Mouse (Mus musculus) stomach, embryonic 15.5 days (tissue): ENCODE data around the gene Acp5. TPM values are rescaled to one million over a fixed set of nuclear protein-coding genes. Genes with fewer than 3 reads are reported as not detected.
A peak's percentile ranks its signal among the peaks of the same experiment; 100 is the strongest.

Experiments
- ATAC-seq: fragments of 200-750 bp; cut with Nextera tagmentation; 2 replicates; pipeline ENCODE4 v1.8.0; 2017; ENCODE audit warnings: low read depth, moderate number of reproducible peaks, moderate TSS enrichment; ENCODE audit not compliant: insufficient read depth, low FRiP score
- H3K27ac ChIP-seq: fragments of 300-500 bp; sonication (generic); 2 replicates; pipeline ENCODE4 v1.5.1; 2015; ENCODE audit warnings: mild to moderate bottlenecking, inconsistent platforms
- H3K27me3 ChIP-seq: fragments of 300-500 bp; sonication (generic); replicated peaks from 2 replicates; pipeline ENCODE4 v1.6.1; 2015; ENCODE audit warnings: inconsistent platforms
- H3K36me3 ChIP-seq: fragments of 300-500 bp; sonication (generic); 2 replicates; pipeline ENCODE4 v1.6.1; 2015; ENCODE audit warnings: inconsistent platforms
- H3K4me1 ChIP-seq: fragments of 300-500 bp; sonication (generic); 2 replicates; pipeline ENCODE4 v1.6.1; 2015; ENCODE audit warnings: inconsistent platforms
- H3K4me2 ChIP-seq: fragments of 300-500 bp; sonication (generic); 2 replicates; pipeline ENCODE4 v1.6.1; 2015; ENCODE audit warnings: mild to moderate bottlenecking, inconsistent platforms
- H3K4me3 ChIP-seq: fragments of 300-500 bp; sonication (generic); replicated peaks from 2 replicates; pipeline ENCODE4 v1.5.1; 2015; ENCODE audit warnings: inconsistent platforms
- H3K9ac ChIP-seq: fragments of 300-500 bp; sonication (generic); 2 replicates; pipeline ENCODE4 v1.6.1; 2015; ENCODE audit warnings: inconsistent platforms
- H3K9me3 ChIP-seq: fragments of 300-500 bp; sonication (generic); 2 replicates; pipeline ENCODE4 v1.6.1; 2016; ENCODE audit warnings: inconsistent platforms
- WGBS: fragments of 180-500 bp; shearing (Covaris S2); methylation state at CpG from one replicate; pipeline ENCODE4 v1.1.7; 2015; 5-methylcytosine and 5-hydroxymethylcytosine counted together
- polyA plus RNA-seq: library from polyadenylated mRNA; unstranded; fragments of >200 nt; fragmentation: Nextera tagmentation; extraction: Ambion mirVana; gene quantifications from 2 replicates; pipeline ENCODE4 v1.2.1, GENCODE M21; 2015

The Acp5 gene
- polyA plus RNA-seq: 29.4 and 38.3 TPM in 2 replicates

DNA sequence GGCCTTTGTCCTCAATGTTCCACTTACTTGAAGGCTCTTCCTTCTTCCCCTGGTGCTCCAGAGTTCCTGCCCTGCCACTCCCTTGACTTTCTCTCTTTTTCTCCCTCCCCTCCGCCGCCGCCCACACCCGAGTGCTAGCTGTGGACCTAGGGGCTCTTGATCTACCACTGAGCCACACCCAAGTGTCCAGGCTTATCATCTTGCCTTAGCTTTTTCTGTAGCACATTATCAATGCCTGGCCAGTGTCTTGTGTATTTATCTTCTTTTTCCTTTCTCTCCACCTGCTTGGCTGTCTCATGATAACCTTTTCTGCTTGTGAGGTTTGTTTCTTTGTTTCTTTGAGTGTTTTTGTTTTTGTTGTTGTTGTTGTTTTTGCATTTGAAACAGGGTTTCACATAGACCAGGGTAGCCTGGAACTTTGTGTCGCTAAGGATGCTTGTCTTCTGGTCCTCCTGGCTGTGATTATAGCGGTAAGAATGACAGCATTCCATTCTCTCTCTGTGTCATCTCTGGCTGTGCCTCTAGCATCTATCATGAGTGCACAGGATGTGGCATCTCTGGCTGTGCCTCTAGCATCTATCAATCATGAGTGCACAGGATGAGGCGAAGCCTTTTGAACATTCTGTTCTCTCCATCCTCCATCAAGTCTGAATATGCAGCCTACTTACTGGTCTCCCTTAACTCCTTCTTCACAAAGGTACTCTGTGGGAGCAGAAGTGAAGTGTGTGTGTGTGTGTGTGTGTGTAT, at the start of gene Acp5:
Gene Acp5 (minus strand): TSS at position 68 of the 747 bp plus-strand sequence.
- 0 out of 2 replicates have a peak within 1 kb of the TSS, but pooled peaks have one; percentile 11 for H3K27ac ChIP-seq
- H3K4me2 ChIP-seq: no peak within 1 kb of the TSS
- H3K4me3 ChIP-seq: no peak within 1 kb of the TSS
- H3K27me3 ChIP-seq: no peaks in the 10 kb centered on the region
- H3K36me3 ChIP-seq: no peaks in the 10 kb centered on the region
- no peaks in the 10 kb centered on the region for H3K9me3 ChIP-seq
- ATAC-seq: peak; percentile 70; the same call in 1 of the 2 replicates
- 65% methylated on average over 7 of the region's 7 CpGs for WGBS
- H3K9ac ChIP-seq: no peak within 1 kb of the TSS
- H3K4me1 ChIP-seq: peaks cover 13% of the 10 kb centered on the region

DNA sequence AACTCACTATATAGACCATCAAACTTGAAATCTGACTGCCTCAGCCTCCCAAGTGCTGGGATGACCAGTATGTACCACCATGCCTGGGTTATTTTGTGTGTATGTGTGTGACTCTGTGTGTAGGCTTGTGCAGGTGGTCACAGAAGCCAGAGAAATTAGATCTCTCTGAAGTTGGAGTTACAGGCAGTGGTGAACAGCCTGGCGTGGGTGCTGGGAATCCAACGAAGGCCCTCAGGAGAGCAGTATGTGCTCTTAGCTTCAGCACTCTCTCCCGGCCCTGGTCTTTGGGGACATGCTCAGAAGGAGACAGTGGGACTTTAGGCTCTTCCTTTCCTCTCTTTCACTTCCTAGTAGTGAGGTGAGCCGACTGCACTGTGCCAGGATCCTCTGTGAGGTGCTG, 36.8 kb upstream of the Acp5 start:
- Histone ChIP-seq H3K27me3 (no peaks in the 10 kb centered on the region), H3K4me1 (no peaks in the 10 kb centered on the region), H3K9me3 (no peaks in the 10 kb centered on the region), H3K9ac (no peak overlapping the region), H3K27ac (no peak overlapping the region), H3K4me3 (no peak overlapping the region), H3K36me3 (no peaks in the 10 kb centered on the region), H3K4me2 (no peak overlapping the region)
- ATAC-seq: no peak
- WGBS: 91% methylated on average over 4 of the region's 4 CpGs

DNA sequence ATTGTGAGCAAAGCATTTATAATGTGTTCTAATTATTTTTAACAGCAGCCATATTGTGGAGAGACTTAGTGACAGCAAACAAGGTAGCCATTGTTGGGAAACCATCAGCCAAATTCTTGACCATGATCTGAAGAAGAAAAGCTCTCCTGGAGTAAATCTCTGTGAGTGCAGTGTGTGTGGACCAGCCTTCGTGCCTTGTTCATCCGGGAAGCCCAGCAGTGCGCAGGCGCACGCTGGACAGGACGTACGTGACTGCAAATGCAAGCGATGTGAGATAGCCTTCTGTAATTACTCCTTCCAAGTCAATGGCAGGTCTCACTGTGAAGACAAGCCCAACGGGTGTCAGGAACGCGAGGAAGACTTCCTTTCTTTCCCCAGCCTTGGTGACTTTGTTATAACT, 33.8 kb upstream of the Acp5 start:
- no peak overlapping the region for H3K4me2 ChIP-seq
- H3K27me3 ChIP-seq: no peaks in the 10 kb centered on the region
- H3K4me3 ChIP-seq: no peak overlapping the region
- ATAC-seq: no peak
- 0 out of 2 replicates have a peak, but pooled peaks cover 2% of the 10 kb centered on the region for H3K4me1 ChIP-seq
- H3K36me3 ChIP-seq: no peaks in the 10 kb centered on the region
- H3K9me3 ChIP-seq: no peaks in the 10 kb centered on the region
- 93% methylated on average over 11 of the region's 11 CpGs for WGBS
- no peak overlapping the region for H3K9ac ChIP-seq
- H3K27ac ChIP-seq: no peak overlapping the region

DNA sequence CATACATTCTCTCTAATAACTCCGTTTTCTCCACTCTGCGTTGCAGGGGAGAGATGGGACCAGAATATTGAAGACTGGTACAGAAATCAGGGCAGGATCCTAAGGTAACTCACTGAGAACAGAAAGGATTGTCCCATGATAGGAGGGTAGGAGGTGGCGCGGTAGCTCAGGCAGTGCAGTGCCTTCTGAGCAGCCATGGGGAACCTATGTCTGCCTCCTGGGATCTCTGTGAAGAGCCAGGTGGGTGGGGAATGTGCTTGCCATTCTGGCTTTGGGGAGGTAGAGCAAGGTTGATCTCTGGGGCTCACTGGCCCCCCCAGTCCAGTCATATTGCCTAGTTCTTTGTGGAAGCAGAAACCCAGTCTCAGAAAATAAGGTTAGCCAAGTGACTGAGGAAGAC, 32.2 kb upstream of the Acp5 start:
- Histone ChIP-seq H3K4me2 (no peak overlapping the region), H3K9ac (no peak overlapping the region), H3K27me3 (no peaks in the 10 kb centered on the region), H3K9me3 (no peaks in the 10 kb centered on the region), H3K36me3 (no peaks in the 10 kb centered on the region), H3K4me1 (0 out of 2 replicates have a peak, but pooled peaks cover 2% of the 10 kb centered on the region), H3K4me3 (no peak overlapping the region), H3K27ac (no peak overlapping the region)
- ATAC-seq: no peak
- 97% methylated on average over 4 of the region's 4 CpGs for WGBS

DNA sequence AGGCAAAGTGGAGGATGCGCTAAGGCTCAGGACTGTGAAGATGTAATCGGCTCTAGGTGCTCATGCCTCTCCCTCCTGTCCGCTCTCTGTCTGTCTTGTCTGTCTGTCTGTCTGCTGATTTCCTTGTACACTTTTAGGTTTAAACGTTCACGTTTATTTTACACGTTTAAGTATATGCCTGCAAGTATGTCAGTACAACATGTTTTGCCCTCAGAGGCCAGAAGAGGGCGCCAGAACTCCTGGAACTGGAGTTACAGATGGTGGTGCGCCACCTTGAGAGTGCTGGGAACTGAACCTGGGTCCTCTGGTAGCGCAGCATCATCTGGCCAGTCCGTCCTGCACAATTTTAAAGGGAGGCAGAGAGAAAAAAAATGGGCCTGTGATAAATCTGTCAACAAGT, 31.2 kb upstream of the Acp5 start:
- Histone ChIP-seq H3K4me3 (no peak overlapping the region), H3K4me2 (no peak overlapping the region), H3K27me3 (no peaks in the 10 kb centered on the region), H3K4me1 (0 out of 2 replicates have a peak, but pooled peaks cover 2% of the 10 kb centered on the region), H3K27ac (no peak overlapping the region), H3K9ac (no peak overlapping the region), H3K36me3 (no peaks in the 10 kb centered on the region), H3K9me3 (no peaks in the 10 kb centered on the region)
- ATAC-seq: no peak
- 89% methylated on average over 10 of the region's 10 CpGs for WGBS

DNA sequence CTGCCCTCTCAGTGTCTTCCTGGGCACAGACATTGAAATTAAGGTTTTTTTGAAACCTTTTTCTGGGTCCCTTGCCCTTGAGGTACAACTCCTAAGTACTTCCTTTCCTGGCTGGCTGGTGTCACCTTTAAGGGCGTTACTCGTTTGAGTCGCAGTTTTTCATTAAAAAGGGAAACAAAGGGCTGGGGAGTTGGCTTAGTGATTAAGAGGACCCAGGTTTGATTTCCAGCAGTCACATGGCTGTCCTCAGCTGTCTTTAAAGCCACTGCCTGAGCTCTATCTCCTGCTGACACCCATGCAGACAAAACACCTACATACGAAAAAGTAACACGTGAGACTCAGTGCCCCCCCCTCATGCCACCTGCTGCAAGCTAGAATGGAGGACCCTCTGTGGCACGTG, 30.5 kb upstream of the Acp5 start:
- H3K27me3 ChIP-seq: no peaks in the 10 kb centered on the region
- H3K4me3 ChIP-seq: no peak overlapping the region
- 0 out of 2 replicates have a peak, but pooled peaks cover 2% of the 10 kb centered on the region for H3K4me1 ChIP-seq
- 57% methylated on average over 6 of the region's 6 CpGs for WGBS
- no peak overlapping the region for H3K27ac ChIP-seq
- ATAC-seq: no peak
- H3K9ac ChIP-seq: no peak overlapping the region
- no peaks in the 10 kb centered on the region for H3K9me3 ChIP-seq
- H3K4me2 ChIP-seq: no peak overlapping the region
- no peaks in the 10 kb centered on the region for H3K36me3 ChIP-seq

DNA sequence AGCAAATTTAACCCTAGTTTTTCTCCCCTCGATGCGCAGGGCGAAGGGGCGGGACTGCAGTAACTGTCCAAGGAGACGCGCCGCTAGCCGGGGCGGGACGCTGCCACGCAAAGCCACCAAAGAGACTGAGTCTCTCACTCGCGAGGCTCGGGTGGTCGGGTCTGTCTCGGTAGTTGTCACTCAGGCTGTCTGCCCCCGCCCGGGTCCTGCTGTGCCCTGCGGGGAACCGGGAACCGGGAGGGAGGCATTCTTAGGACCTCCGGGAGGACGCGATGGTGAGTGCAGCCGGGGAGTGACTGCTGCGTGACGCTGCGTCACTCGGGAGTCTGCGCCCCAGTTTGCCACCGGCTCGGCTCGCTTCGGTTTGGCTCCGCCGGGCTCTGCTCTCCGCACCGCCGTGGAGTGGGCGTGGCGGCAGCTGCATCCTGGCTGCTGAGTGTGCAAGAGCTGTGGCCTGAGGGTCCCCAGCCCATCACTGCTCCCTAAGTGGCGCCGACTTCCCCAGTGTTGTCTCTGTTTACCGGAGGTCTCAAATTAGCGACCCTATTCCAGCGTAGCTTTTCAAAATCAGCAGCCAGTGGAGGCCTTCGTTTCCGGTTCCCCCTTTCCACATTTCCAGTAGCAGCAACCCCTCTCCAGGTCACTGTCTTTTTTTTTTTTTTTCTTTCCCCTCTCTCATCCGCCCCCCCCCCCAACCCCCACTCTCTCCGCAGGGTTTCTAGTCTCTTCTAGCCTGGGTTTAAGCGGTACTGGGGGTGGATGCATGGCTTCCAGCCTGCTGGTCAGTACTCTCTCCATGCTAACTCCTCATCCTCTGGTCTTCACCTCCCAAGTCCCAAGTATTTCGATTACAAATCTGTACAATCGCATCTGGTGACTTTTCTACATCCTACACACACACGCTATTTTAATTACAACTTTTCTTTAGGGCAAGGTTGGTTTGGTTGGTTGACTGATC, 29.5 kb upstream of the Acp5 start:
- WGBS: 2% methylated on average over 54 of the region's 54 CpGs
- peak; percentile 56 for ATAC-seq
- H3K4me3 ChIP-seq: peak overlapping the region; percentile 56
- no peaks in the 10 kb centered on the region for H3K36me3 ChIP-seq
- no peak overlapping the region for H3K27ac ChIP-seq
- H3K9me3 ChIP-seq: no peaks in the 10 kb centered on the region
- peak overlapping the region; percentile 97 for H3K4me2 ChIP-seq
- no peaks in the 10 kb centered on the region for H3K27me3 ChIP-seq
- peak overlapping the region; percentile 33 for H3K9ac ChIP-seq
- 0 out of 2 replicates have a peak, but pooled peaks cover 2% of the 10 kb centered on the region for H3K4me1 ChIP-seq

DNA sequence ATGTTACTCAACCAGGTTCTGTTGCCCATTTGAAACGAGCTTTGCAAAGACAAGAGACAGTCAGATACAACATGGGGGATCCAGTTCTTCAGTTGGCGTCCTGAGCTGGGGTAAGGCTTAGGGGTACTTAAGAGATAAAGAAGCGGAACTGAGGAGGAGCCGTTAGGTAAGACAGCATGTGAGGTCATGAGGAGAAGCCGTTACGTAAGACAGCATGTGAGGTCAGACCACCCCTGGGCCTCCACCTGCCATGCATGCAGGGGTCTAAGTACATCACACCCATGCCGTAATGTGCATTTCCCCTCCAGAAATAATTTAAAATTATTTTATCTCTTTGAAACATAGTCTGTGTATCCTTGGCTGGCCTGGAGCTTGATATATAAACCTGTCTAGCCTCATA, 27.4 kb upstream of the Acp5 start:
- H3K4me3 ChIP-seq: no peak overlapping the region
- no peak overlapping the region for H3K9ac ChIP-seq
- no peak overlapping the region for H3K4me2 ChIP-seq
- 0 out of 2 replicates have a peak, but pooled peaks cover 2% of the 10 kb centered on the region for H3K4me1 ChIP-seq
- H3K27me3 ChIP-seq: no peaks in the 10 kb centered on the region
- no peak overlapping the region for H3K27ac ChIP-seq
- H3K9me3 ChIP-seq: no peaks in the 10 kb centered on the region
- no peaks in the 10 kb centered on the region; the same call in 1 of the 2 replicates for H3K36me3 ChIP-seq
- 88% methylated on average over 7 of the region's 7 CpGs for whole genome bisulfite sequencing
- ATAC-seq: no peak

DNA sequence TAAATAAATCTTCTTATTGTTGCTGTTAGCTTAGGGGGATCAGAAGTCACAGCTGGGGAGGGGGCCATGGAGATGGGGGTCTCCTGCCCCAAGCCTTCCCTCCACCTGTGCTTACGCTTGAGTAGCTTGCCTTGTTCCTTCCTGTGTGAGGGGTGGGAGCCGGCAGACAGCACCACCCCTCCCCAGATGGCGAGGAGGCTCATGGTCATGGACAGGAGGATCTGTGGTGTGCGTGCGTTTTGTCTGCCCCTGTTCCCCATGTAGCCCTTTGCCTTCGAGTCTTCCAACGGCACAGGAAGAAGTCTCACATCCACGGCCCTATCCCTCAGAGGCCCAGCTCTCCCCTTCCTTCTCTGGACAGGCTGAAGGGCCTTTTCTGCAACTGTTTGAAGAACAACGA, 26.8 kb upstream of the Acp5 start:
- Histone ChIP-seq H3K4me2 (no peak overlapping the region), H3K4me3 (no peak overlapping the region), H3K36me3 (no peaks in the 10 kb centered on the region; the same call in 1 of the 2 replicates), H3K4me1 (peaks cover 6% of the 10 kb centered on the region; the same call in 1 of the 2 replicates), H3K9ac (no peak overlapping the region), H3K9me3 (no peaks in the 10 kb centered on the region), H3K27ac (no peak overlapping the region), H3K27me3 (no peaks in the 10 kb centered on the region)
- ATAC-seq: no peak
- WGBS: 74% methylated on average over 9 of the region's 9 CpGs

DNA sequence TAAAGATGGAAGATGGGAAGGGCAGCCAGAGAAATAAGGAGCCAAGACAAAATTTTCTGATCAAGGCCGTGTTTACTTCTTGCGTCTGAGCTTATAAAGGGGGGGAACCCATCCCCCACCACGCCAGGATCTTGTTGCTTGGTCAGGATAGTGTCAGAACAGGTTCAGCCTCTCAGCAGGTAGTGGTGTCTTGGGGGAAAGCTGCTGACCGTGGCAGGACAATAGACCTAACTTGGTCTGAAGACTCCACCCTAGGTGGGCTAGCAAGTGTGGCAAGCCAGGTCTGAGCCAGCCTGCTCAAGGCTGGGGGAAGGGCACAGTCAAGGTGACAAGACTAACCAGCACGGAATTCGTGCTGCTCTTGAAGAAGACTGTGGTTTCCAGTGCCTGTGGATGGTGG, 25.8 kb upstream of the Acp5 start:
- 39% methylated on average over 6 of the region's 6 CpGs for WGBS
- H3K27me3 ChIP-seq: no peaks in the 10 kb centered on the region
- H3K9ac ChIP-seq: no peak overlapping the region
- peaks cover 7% of the 10 kb centered on the region; the same call in 1 of the 2 replicates for H3K4me1 ChIP-seq
- no peak overlapping the region for H3K4me2 ChIP-seq
- no peak for ATAC-seq
- no peaks in the 10 kb centered on the region for H3K9me3 ChIP-seq
- H3K4me3 ChIP-seq: no peak overlapping the region
- no peak overlapping the region for H3K27ac ChIP-seq
- H3K36me3 ChIP-seq: no peaks in the 10 kb centered on the region; the same call in 1 of the 2 replicates

DNA sequence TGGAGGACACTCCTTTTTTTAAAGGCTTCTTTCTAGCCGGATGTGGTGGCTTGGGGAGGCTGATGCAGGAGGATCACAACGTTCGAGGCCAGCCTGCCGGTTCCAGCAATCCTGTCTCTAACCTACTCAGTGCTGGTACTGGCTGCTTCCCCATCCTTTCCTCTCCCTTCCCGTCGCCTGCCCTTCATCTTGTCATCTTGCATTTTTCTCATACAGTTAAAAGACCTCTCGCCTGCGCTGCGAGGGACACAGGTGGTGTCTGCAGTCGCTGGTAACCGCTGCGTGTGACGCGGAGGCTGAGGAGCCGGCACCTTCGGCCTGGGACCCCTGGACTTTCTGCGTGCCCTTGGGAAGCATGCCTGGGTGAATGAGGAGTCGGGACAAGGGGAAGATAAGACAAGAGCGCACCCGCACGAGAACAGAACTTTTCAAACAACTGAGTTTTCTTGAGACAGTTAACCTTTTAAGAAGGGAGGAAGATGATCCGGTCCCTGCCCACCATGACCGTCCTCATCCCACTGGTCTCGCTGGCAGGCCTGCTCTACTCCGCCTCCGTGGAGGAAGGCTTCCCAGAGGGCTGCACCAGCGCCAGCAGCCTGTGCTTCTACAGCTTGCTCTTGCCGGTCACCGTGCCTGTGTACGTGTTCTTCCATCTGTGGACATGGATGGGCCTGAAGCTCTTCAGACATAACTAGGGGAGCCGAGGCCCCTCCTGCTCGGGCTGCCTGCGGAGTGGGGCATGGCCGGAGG, 22.2 kb upstream of the Acp5 start:
- Histone ChIP-seq H3K4me2 (peak overlapping the region; percentile 72), H3K9me3 (no peaks in the 10 kb centered on the region), H3K4me1 (peaks cover 7% of the 10 kb centered on the region; the same call in 1 of the 2 replicates), H3K4me3 (peak overlapping the region; percentile 79), H3K27ac (no peak overlapping the region), H3K36me3 (no peaks in the 10 kb centered on the region; the same call in 1 of the 2 replicates), H3K9ac (0 out of 2 replicates have a peak overlapping the region, but pooled peaks have one; percentile 89), H3K27me3 (no peaks in the 10 kb centered on the region)
- ATAC-seq: no peak
- WGBS: 67% methylated on average over 34 of the region's 34 CpGs
